Mouse (Mus musculus) ES-Bruce4 (cell line): ENCODE measurements around the gene 6430571L13Rik. TPM values are rescaled to one million over a fixed set of nuclear protein-coding genes. Genes with fewer than 3 reads are reported as not detected.

Experiments used
- H3K27ac ChIP-seq: 2 replicates; pipeline ENCODE4 v1.5.1; 2012; ENCODE audit warnings: low read length, inconsistent platforms; ENCODE audit not compliant: insufficient read depth
- H3K27me3 ChIP-seq: 2 replicates; pipeline ENCODE4 v1.6.1; 2012; ENCODE audit warnings: mild to moderate bottlenecking, low read length, inconsistent platforms; ENCODE audit not compliant: control insufficient read depth, poor library complexity, insufficient read depth, severe bottlenecking
- H3K36me3 ChIP-seq: 2 replicates; pipeline ENCODE4 v1.6.1; 2012; ENCODE audit warnings: inconsistent platforms, mild to moderate bottlenecking, low read length, moderate library complexity; ENCODE audit not compliant: control insufficient read depth, poor library complexity, insufficient read depth, severe bottlenecking
- H3K4me1 ChIP-seq: one replicate; pipeline ENCODE4 v1.8.1; 2011; ENCODE audit warnings: low read length; ENCODE audit not compliant: control insufficient read depth, insufficient read depth
- H3K4me3 ChIP-seq: 2 replicates; pipeline ENCODE4 v1.5.1; 2011; ENCODE audit warnings: low read depth, mild to moderate bottlenecking, low read length
- H3K9ac ChIP-seq: 2 replicates; pipeline ENCODE4 v1.6.1; 2012; ENCODE audit warnings: low read depth, mild to moderate bottlenecking, inconsistent platforms; ENCODE audit not compliant: poor library complexity, severe bottlenecking
- H3K9me3 ChIP-seq: replicated peaks from 2 replicates; pipeline ENCODE4 v1.6.1; 2012; ENCODE audit warnings: mild to moderate bottlenecking, low read length, inconsistent platforms; ENCODE audit not compliant: control insufficient read depth, poor library complexity, insufficient read depth, severe bottlenecking
- CTCF ChIP-seq: IDR thresholded peaks from one replicate; pipeline ENCODE4 v1.8.1; 2011; ENCODE audit warnings: low read depth, low read length
- EP300 ChIP-seq: IDR thresholded peaks from 2 replicates; pipeline ENCODE4 v1.6.1; 2011; ENCODE audit warnings: low read depth, low read length; ENCODE audit not compliant: insufficient read depth
- POLR2A ChIP-seq: IDR thresholded peaks from one replicate; pipeline ENCODE4 v1.8.1; 2011; ENCODE audit warnings: low read length; ENCODE audit not compliant: insufficient read depth
- polyA plus RNA-seq: library from polyadenylated mRNA; stranded (reverse); fragments of >200 nt; gene quantifications from 2 replicates; pipeline ENCODE4 v1.2.4, GENCODE M21; 2011; ENCODE audit warnings: low read depth; ENCODE audit not compliant: missing spikeins, insufficient read depth, insufficient read length

Gene 6430571L13Rik
- polyA plus RNA-seq, 1 experiment, result 0.30 TPM

GRCm38 (mm10) chr9:107347586-107348183 lies 7.3 kb downstream of the 6430571L13Rik start:
- no peaks in the 10 kb centered on the region for H3K36me3 ChIP-seq
- no peak overlapping the region for H3K9ac ChIP-seq
- TF ChIP-seq CTCF (no peak), EP300 (no peak), POLR2A (no peak)
- H3K27me3 ChIP-seq, result no peaks in the 10 kb centered on the region
- H3K27ac ChIP-seq, result no peak overlapping the region
- H3K9me3 ChIP-seq, result no peaks in the 10 kb centered on the region
- H3K4me1 ChIP-seq, result peaks cover 2% of the 10 kb centered on the region
- H3K4me3 ChIP-seq, result no peak overlapping the region

GRCm38 (mm10) chr9:107349321-107349720 lies 8.9 kb downstream of the 6430571L13Rik start:
- no peak for TF ChIP-seq CTCF
- no peak for TF ChIP-seq EP300
- no peak for TF ChIP-seq POLR2A
- H3K4me3 ChIP-seq, result no peak overlapping the region
- no peaks in the 10 kb centered on the region for H3K36me3 ChIP-seq
- H3K4me1 ChIP-seq, result peaks cover 2% of the 10 kb centered on the region
- no peak overlapping the region for H3K9ac ChIP-seq
- no peaks in the 10 kb centered on the region for H3K9me3 ChIP-seq
- H3K27me3 ChIP-seq, result no peaks in the 10 kb centered on the region
- no peak overlapping the region for H3K27ac ChIP-seq

GRCm38 (mm10) chr9:107354826-107355225 lies 14.4 kb downstream of the 6430571L13Rik start:
- no peaks in the 10 kb centered on the region for H3K36me3 ChIP-seq
- no peaks in the 10 kb centered on the region for H3K4me1 ChIP-seq
- H3K9ac ChIP-seq, result no peak overlapping the region
- no peak overlapping the region for H3K4me3 ChIP-seq
- H3K9me3 ChIP-seq, result no peaks in the 10 kb centered on the region
- no peak overlapping the region for H3K27ac ChIP-seq
- TF ChIP-seq POLR2A, result no peak
- TF ChIP-seq EP300, result no peak
- no peak for TF ChIP-seq CTCF
- no peaks in the 10 kb centered on the region for H3K27me3 ChIP-seq

GRCm38 (mm10) chr9:107355870-107356765 lies 15.7 kb downstream of the 6430571L13Rik start:
- H3K4me1 ChIP-seq, result no peaks in the 10 kb centered on the region
- no peaks in the 10 kb centered on the region for H3K27me3 ChIP-seq
- H3K4me3 ChIP-seq, result no peak overlapping the region
- H3K9ac ChIP-seq, result no peak overlapping the region
- no peaks in the 10 kb centered on the region for H3K9me3 ChIP-seq
- H3K27ac ChIP-seq, result no peak overlapping the region
- peak; percentile 74 for TF ChIP-seq CTCF
- no peak for TF ChIP-seq POLR2A
- no peaks in the 10 kb centered on the region for H3K36me3 ChIP-seq

- no peak overlapping the region for H3K9ac ChIP-seq
- H3K4me1 ChIP-seq, result no peaks in the 10 kb centered on the region
- H3K27me3 ChIP-seq, result no peaks in the 10 kb centered on the region
- no peak overlapping the region for H3K27ac ChIP-seq
- TF ChIP-seq EP300, result no peak
- peak; percentile 89 for TF ChIP-seq CTCF
- TF ChIP-seq POLR2A, result no peak
- H3K9me3 ChIP-seq, result no peaks in the 10 kb centered on the region
- H3K4me3 ChIP-seq, result no peak overlapping the region
- H3K36me3 ChIP-seq, result no peaks in the 10 kb centered on the region
Observed at GRCm38 (mm10) chr9:107357651-107358050, 17.2 kb downstream of the 6430571L13Rik start.

- H3K27ac ChIP-seq, result no peak overlapping the region
- H3K4me1 ChIP-seq, result no peaks in the 10 kb centered on the region
- H3K27me3 ChIP-seq, result no peaks in the 10 kb centered on the region
- no peak overlapping the region for H3K9ac ChIP-seq
- H3K9me3 ChIP-seq, result no peaks in the 10 kb centered on the region
- TF ChIP-seq EP300, result no peak
- TF ChIP-seq CTCF, result no peak
- TF ChIP-seq POLR2A, result no peak
- no peaks in the 10 kb centered on the region for H3K36me3 ChIP-seq
- no peak overlapping the region for H3K4me3 ChIP-seq
Observed at GRCm38 (mm10) chr9:107360989-107361388, 20.6 kb downstream of the 6430571L13Rik start.
